Mouse (Mus musculus): ENCODE measurements at regions not wholly inside any gene's neighbourhood (a gene's known extent, or its start where the extent isn't known, plus 50 kb on each side); places are given as distances from the start of the nearest gene placed in this dataset.

- peak; percentile 81 for ATAC-seq
- Histone ChIP-seq H3K9ac (replicated peaks) (no peak overlapping the region), H3K4me3 (replicated peaks) (no peak overlapping the region), H3K27ac (no peak overlapping the region), H3K27me3 (no peaks in the 10 kb centered on the region; the same call in 1 of the 2 replicates), H3K36me3 (no peaks in the 10 kb centered on the region), H3K4me1 (replicated peaks) (no peaks in the 10 kb centered on the region), H3K9me3 (no peaks in the 10 kb centered on the region), H3K4me2 (replicated peaks) (no peak overlapping the region)
- 32% methylated on average over 9 of the region's 9 CpGs for WGBS
Observed at GRCm38 (mm10) chr15:7459992-7460820, 62.0 kb upstream of the Egflam start.

GRCm38 (mm10) chr15:7462549-7462948 is 64.4 kb upstream of the Egflam start:
- H3K36me3 ChIP-seq: no peaks in the 10 kb centered on the region
- no peak overlapping the region for H3K27ac ChIP-seq
- WGBS: 86% methylated on average over 18 of the region's 18 CpGs
- no peak for ATAC-seq
- no peak overlapping the region for H3K9ac ChIP-seq (replicated peaks)
- no peaks in the 10 kb centered on the region; the same call in 1 of the 2 replicates for H3K27me3 ChIP-seq
- H3K4me2 ChIP-seq (replicated peaks): no peak overlapping the region
- H3K9me3 ChIP-seq: no peaks in the 10 kb centered on the region
- H3K4me3 ChIP-seq (replicated peaks): no peak overlapping the region
- H3K4me1 ChIP-seq (replicated peaks): no peaks in the 10 kb centered on the region

GRCm38 (mm10) chr15:7463444-7464350 is 65.5 kb upstream of the Egflam start:
- Histone ChIP-seq H3K4me1 (replicated peaks) (no peaks in the 10 kb centered on the region), H3K4me3 (replicated peaks) (no peak overlapping the region), H3K36me3 (no peaks in the 10 kb centered on the region), H3K27ac (no peak overlapping the region), H3K27me3 (no peaks in the 10 kb centered on the region; the same call in 1 of the 2 replicates), H3K9ac (replicated peaks) (no peak overlapping the region), H3K9me3 (no peaks in the 10 kb centered on the region), H3K4me2 (replicated peaks) (no peak overlapping the region)
- no peak for ATAC-seq
- WGBS: 87% methylated on average over 15 of the region's 15 CpGs

GRCm38 (mm10) chr15:7480211-7480610 is 82.0 kb upstream of the Egflam start:
- 10% methylated on average over 11 of the region's 11 CpGs for WGBS
- no peak overlapping the region for H3K27ac ChIP-seq
- no peak overlapping the region for H3K4me2 ChIP-seq (replicated peaks)
- no peaks in the 10 kb centered on the region for H3K9me3 ChIP-seq
- no peak overlapping the region for H3K4me3 ChIP-seq (replicated peaks)
- peak; percentile 84 for ATAC-seq
- H3K9ac ChIP-seq (replicated peaks): no peak overlapping the region
- H3K27me3 ChIP-seq: peaks cover 6% of the 10 kb centered on the region; the same call in 1 of the 2 replicates
- no peaks in the 10 kb centered on the region for H3K36me3 ChIP-seq
- H3K4me1 ChIP-seq (replicated peaks): peaks cover 13% of the 10 kb centered on the region

- H3K4me2 ChIP-seq (replicated peaks): no peak overlapping the region
- peak; percentile 45 for ATAC-seq
- H3K27ac ChIP-seq: no peak overlapping the region
- H3K36me3 ChIP-seq: no peaks in the 10 kb centered on the region
- 47% methylated on average over 4 of the region's 5 CpGs for WGBS
- no peak overlapping the region for H3K9ac ChIP-seq (replicated peaks)
- H3K27me3 ChIP-seq: peaks cover 6% of the 10 kb centered on the region; the same call in 1 of the 2 replicates
- H3K4me3 ChIP-seq (replicated peaks): no peak overlapping the region
- peaks cover 13% of the 10 kb centered on the region for H3K4me1 ChIP-seq (replicated peaks)
- no peaks in the 10 kb centered on the region for H3K9me3 ChIP-seq
Observed at GRCm38 (mm10) chr15:7480792-7481210, 82.6 kb upstream of the Egflam start.

- Histone ChIP-seq H3K27me3 (0 out of 2 replicates have a peak, but pooled peaks cover 6% of the 10 kb centered on the region), H3K4me3 (replicated peaks) (no peak overlapping the region), H3K4me1 (replicated peaks) (peaks cover 13% of the 10 kb centered on the region), H3K4me2 (replicated peaks) (no peak overlapping the region), H3K9me3 (no peaks in the 10 kb centered on the region), H3K9ac (replicated peaks) (no peak overlapping the region), H3K27ac (no peak overlapping the region), H3K36me3 (no peaks in the 10 kb centered on the region)
- WGBS: 67% methylated on average over 5 of the region's 5 CpGs
- no peak for ATAC-seq
Observed at GRCm38 (mm10) chr15:7483686-7484085, 85.5 kb upstream of the Egflam start.

GRCm38 (mm10) chr15:7491091-7491490 is 92.9 kb upstream of the Egflam start:
- ATAC-seq: no peak
- no peaks in the 10 kb centered on the region for H3K9me3 ChIP-seq
- H3K4me3 ChIP-seq (replicated peaks): no peak overlapping the region
- no peak overlapping the region for H3K4me2 ChIP-seq (replicated peaks)
- no peak overlapping the region for H3K27ac ChIP-seq
- no peaks in the 10 kb centered on the region for H3K4me1 ChIP-seq (replicated peaks)
- no peaks in the 10 kb centered on the region for H3K36me3 ChIP-seq
- 98% methylated on average over 7 of the region's 7 CpGs for WGBS
- H3K27me3 ChIP-seq: no peaks in the 10 kb centered on the region
- H3K9ac ChIP-seq (replicated peaks): no peak overlapping the region

GRCm38 (mm10) chr15:7493126-7493669 is 95.0 kb upstream of the Egflam start:
- H3K27ac ChIP-seq: no peak overlapping the region
- no peak overlapping the region for H3K4me2 ChIP-seq (replicated peaks)
- H3K9ac ChIP-seq (replicated peaks): no peak overlapping the region
- 91% methylated on average over 10 of the region's 10 CpGs for WGBS
- no peaks in the 10 kb centered on the region for H3K9me3 ChIP-seq
- no peaks in the 10 kb centered on the region for H3K36me3 ChIP-seq
- ATAC-seq: no peak
- H3K4me3 ChIP-seq (replicated peaks): no peak overlapping the region
- H3K27me3 ChIP-seq: no peaks in the 10 kb centered on the region
- no peaks in the 10 kb centered on the region for H3K4me1 ChIP-seq (replicated peaks)

GRCm38 (mm10) chr15:7497852-7498251 is 99.7 kb upstream of the Egflam start:
- Histone ChIP-seq H3K4me3 (replicated peaks) (no peak overlapping the region), H3K27me3 (no peaks in the 10 kb centered on the region), H3K9ac (replicated peaks) (no peak overlapping the region), H3K36me3 (no peaks in the 10 kb centered on the region), H3K9me3 (no peaks in the 10 kb centered on the region), H3K4me2 (replicated peaks) (no peak overlapping the region), H3K27ac (no peak overlapping the region), H3K4me1 (replicated peaks) (no peaks in the 10 kb centered on the region)
- WGBS: 94% methylated on average over 4 of the region's 4 CpGs
- ATAC-seq: no peak

GRCm38 (mm10) chr15:7508535-7508934 is 110.3 kb upstream of the Egflam start:
- no peak overlapping the region for H3K9ac ChIP-seq (replicated peaks)
- no peaks in the 10 kb centered on the region for H3K9me3 ChIP-seq
- H3K27me3 ChIP-seq: no peaks in the 10 kb centered on the region
- H3K27ac ChIP-seq: no peak overlapping the region
- no peaks in the 10 kb centered on the region for H3K36me3 ChIP-seq
- ATAC-seq: no peak
- no peak overlapping the region for H3K4me3 ChIP-seq (replicated peaks)
- 43% methylated on average over 8 of the region's 8 CpGs for WGBS
- no peak overlapping the region for H3K4me2 ChIP-seq (replicated peaks)
- H3K4me1 ChIP-seq (replicated peaks): no peaks in the 10 kb centered on the region

GRCm38 (mm10) chr15:7514743-7515273 is 116.6 kb upstream of the Egflam start:
- Histone ChIP-seq H3K36me3 (no peaks in the 10 kb centered on the region), H3K4me1 (replicated peaks) (no peaks in the 10 kb centered on the region), H3K9me3 (no peaks in the 10 kb centered on the region), H3K27ac (no peak overlapping the region), H3K27me3 (no peaks in the 10 kb centered on the region), H3K4me3 (replicated peaks) (no peak overlapping the region), H3K9ac (replicated peaks) (no peak overlapping the region), H3K4me2 (replicated peaks) (no peak overlapping the region)
- ATAC-seq: no peak
- 88% methylated on average over 13 of the region's 13 CpGs for WGBS

GRCm38 (mm10) chr15:7521611-7522010 is 123.4 kb upstream of the Egflam start:
- WGBS: 89% methylated on average over 9 of the region's 9 CpGs
- Histone ChIP-seq H3K27ac (no peak overlapping the region), H3K9me3 (no peaks in the 10 kb centered on the region), H3K27me3 (no peaks in the 10 kb centered on the region), H3K4me3 (replicated peaks) (no peak overlapping the region), H3K36me3 (no peaks in the 10 kb centered on the region), H3K9ac (replicated peaks) (no peak overlapping the region), H3K4me1 (replicated peaks) (no peaks in the 10 kb centered on the region), H3K4me2 (replicated peaks) (no peak overlapping the region)
- ATAC-seq: no peak
